Mouse (Mus musculus) urinary bladder, postnatal 25 days (tissue): ENCODE results near the gene Exoc3l2.

Experiments
- DNase-seq: peaks from one replicate; pipeline ENCODE4 v3.0.0; 2022; ENCODE audit warnings: low spot score

Gene Exoc3l2

GRCm38 (mm10) chr7:19456628-19457027, 6.5 kb upstream of the Exoc3l2 start:
- no peak for DNase-seq

GRCm38 (mm10) chr7:19457414-19458071, 5.6 kb upstream of the Exoc3l2 start:
- DNase-seq = peak; percentile 13

- DNase-seq = peak; percentile 41
These were observed 5.1 kb upstream of the Exoc3l2 start for GRCm38 (mm10) chr7:19458072-19458486.

- DNase-seq = peak; percentile 67
These were observed 4.5 kb upstream of the Exoc3l2 start, which contains the start of gene Mark4 for GRCm38 (mm10) chr7:19458591-19459111. Mark4 (minus strand) TSS chr7:19458821.

GRCm38 (mm10) chr7:19459144-19459870, 3.8 kb upstream of the Exoc3l2 start:
- no peak for DNase-seq

GRCm38 (mm10) chr7:19460500-19460899, 2.6 kb upstream of the Exoc3l2 start:
- DNase-seq = no peak

- peak; percentile 70 for DNase-seq
These were observed 1.6 kb upstream of the Exoc3l2 start for GRCm38 (mm10) chr7:19461488-19461887.

- DNase-seq = no peak
These were observed 688 bp upstream of the Exoc3l2 start for GRCm38 (mm10) chr7:19462443-19462842.

GRCm38 (mm10) chr7:19464367-19465307, 1.5 kb downstream of the Exoc3l2 start:
- DNase-seq = no peak

- DNase-seq = no peak
These were observed 3.5 kb downstream of the Exoc3l2 start for GRCm38 (mm10) chr7:19466602-19467145.

- DNase-seq = no peak
These were observed 4.5 kb downstream of the Exoc3l2 start for GRCm38 (mm10) chr7:19467638-19468037.

- no peak for DNase-seq
These were observed 5.1 kb downstream of the Exoc3l2 start for GRCm38 (mm10) chr7:19468279-19468678.

- DNase-seq = no peak
These were observed 6.3 kb downstream of the Exoc3l2 start for GRCm38 (mm10) chr7:19469404-19469803.

GRCm38 (mm10) chr7:19470308-19470707, 7.2 kb downstream of the Exoc3l2 start:
- no peak for DNase-seq

GRCm38 (mm10) chr7:19472403-19472802, 9.3 kb downstream of the Exoc3l2 start:
- DNase-seq = no peak

- peak; percentile 68 for DNase-seq
These were observed 10.8 kb downstream of the Exoc3l2 start for GRCm38 (mm10) chr7:19473875-19474443.

- DNase-seq = no peak
These were observed 14.0 kb downstream of the Exoc3l2 start for GRCm38 (mm10) chr7:19477084-19477483.

- no peak for DNase-seq
These were observed 14.7 kb downstream of the Exoc3l2 start for GRCm38 (mm10) chr7:19477624-19478384.

GRCm38 (mm10) chr7:19483281-19483680, 20.1 kb downstream of the Exoc3l2 start:
- DNase-seq = no peak

- no peak for DNase-seq
These were observed 22.4 kb downstream of the Exoc3l2 start for GRCm38 (mm10) chr7:19485488-19485887.

GRCm38 (mm10) chr7:19486549-19486948, 23.4 kb downstream of the Exoc3l2 start:
- no peak for DNase-seq
